22 mouse cellular contexts compared by ENCODE assay signal in genomic region chr9:119298563-119298962, GRCm38 (mm10). TPM values are rescaled to one million over a fixed set of nuclear protein-coding genes. Genes with fewer than 3 reads are reported as not detected.
DNase-seq lines count a peak whose midpoint lies in the region; ATAC-seq and TF ChIP-seq lines count a peak whose summit lies in the region.
"Had no signal": no experiment of that assay in that cellular context is flagged by ENCODE, and none has a peak within 500 bp of the region (broad histone marks: within the 10 kb centered on the region; RNA-seq: fewer than 3 reads in every experiment).

No protein-coding gene starts in this region.

- peak overlapping the region; percentile 79 for H3K27ac ChIP-seq in gastrocnemius, adult 2 months
- no peak overlapping the region for H3K27ac ChIP-seq in midbrain, embryonic 11.5 days (ENCODE audit: low read depth, low read length)
- H3K27ac ChIP-seq in midbrain, embryonic 10.5 days (replicated peaks): no peak overlapping the region
- H3K27ac ChIP-seq: embryonic facial prominence, embryonic 15.5 days; forebrain, embryonic 10.5 days; heart, embryonic 13.5 days; hindbrain, embryonic 13.5 days had no signal

- H3K36me3 ChIP-seq in midbrain, embryonic 11.5 days (ENCODE audit: control insufficient read depth, insufficient read depth, low read length): 0 out of 2 replicates have a peak, but pooled peaks cover 3% of the 10 kb centered on the region
- H3K36me3 ChIP-seq in midbrain, embryonic 10.5 days: peaks cover 40% of the 10 kb centered on the region

- no peak overlapping the region for H3K4me3 ChIP-seq in gastrocnemius, adult 2 months
- H3K4me3 ChIP-seq in midbrain, embryonic 11.5 days (ENCODE audit: low read depth, low read length): no peak overlapping the region
- H3K4me3 ChIP-seq in midbrain, embryonic 10.5 days: no peak overlapping the region
- H3K4me3 ChIP-seq: embryonic facial prominence, embryonic 15.5 days; erythroblast, embryonic 14.5 days; forebrain, embryonic 10.5 days; heart, embryonic 13.5 days; hindbrain, embryonic 13.5 days had no signal

- no peak overlapping the region for H3K9ac ChIP-seq in midbrain, embryonic 11.5 days (ENCODE audit: low read length)
- H3K9ac ChIP-seq: embryonic facial prominence, embryonic 15.5 days; heart, embryonic 13.5 days; hindbrain, embryonic 13.5 days had no signal

- intact Hi-C loops in gastrocnemius, adult 2 months (cut with DNase I): no loop called here
- intact Hi-C loops in gastrocnemius, postnatal 14 days (cut with DNase I; ENCODE audit: low total_unique reads): no loop called here

- ATAC-seq in midbrain, embryonic 11.5 days (ENCODE audit: low FRiP score): no peak
- ATAC-seq: CD4-positive, CD25-positive, alpha-beta regulatory T cell, adult 4 months; forebrain, embryonic 14.5 days had no signal

- H3K4me2 ChIP-seq in midbrain, embryonic 11.5 days: no peak overlapping the region
- H3K4me2 ChIP-seq: embryonic facial prominence, embryonic 15.5 days; heart, embryonic 13.5 days; hindbrain, embryonic 13.5 days had no signal

- WGBS in midbrain, embryonic 11.5 days: 96% methylated on average over 3 of the region's 3 CpGs
- 92% methylated on average over 3 of the region's 3 CpGs for WGBS in midbrain, embryonic 10.5 days

- H3K4me1 ChIP-seq in midbrain, embryonic 11.5 days (ENCODE audit: control insufficient read depth, insufficient read depth, low read length): no peaks in the 10 kb centered on the region
- no peaks in the 10 kb centered on the region for H3K4me1 ChIP-seq in midbrain, embryonic 10.5 days
- H3K4me1 ChIP-seq: embryonic facial prominence, embryonic 15.5 days; forebrain, embryonic 10.5 days; heart, embryonic 13.5 days; hindbrain, embryonic 13.5 days had no signal

- DNase-seq in gastrocnemius, adult 2 months: no peak
- no peak for DNase-seq in gastrocnemius, postnatal 14 days
- peak; percentile 43 for DNase-seq in kidney, adult 9 months
- no peak for DNase-seq in kidney, postnatal 4 days
- DNase-seq in midbrain, embryonic 11.5 days (ENCODE audit: low spot score, missing footprints): peak; percentile 35
- no peak for DNase-seq in midbrain, embryonic 10.5 days (ENCODE audit: low spot score)
- DNase-seq in right cerebral cortex, postnatal 4 days: no peak
- DNase-seq: adrenal gland, adult 8-10 months; adrenal gland, postnatal 36 days; B cell, adult 2 months; cerebellum, adult 2 months; cerebellum, postnatal 14 days; embryo, embryonic 11 days; gastrocnemius, postnatal 10 days had no signal

- no peak for TF ChIP-seq CTCF in gastrocnemius, adult 2 months (IDR thresholded peaks at IDR 0.05)

- no peaks in the 10 kb centered on the region for H3K27me3 ChIP-seq in midbrain, embryonic 11.5 days (ENCODE audit: control insufficient read depth, insufficient read depth, low read length)
- no peaks in the 10 kb centered on the region for H3K27me3 ChIP-seq in midbrain, embryonic 10.5 days (ENCODE audit: low read depth, poor library complexity, severe bottlenecking)
- H3K27me3 ChIP-seq: embryonic facial prominence, embryonic 15.5 days; heart, embryonic 13.5 days; hindbrain, embryonic 13.5 days had no signal

- H3K9me3 ChIP-seq in midbrain, embryonic 11.5 days (ENCODE audit: control insufficient read depth, low read length): no peaks in the 10 kb centered on the region
- no peaks in the 10 kb centered on the region for H3K9me3 ChIP-seq in midbrain, embryonic 10.5 days (replicated peaks)
- H3K9me3 ChIP-seq: embryonic facial prominence, embryonic 15.5 days; forebrain, embryonic 10.5 days; G1E; heart, embryonic 13.5 days; hindbrain, embryonic 13.5 days had no signal

RNA-seq across cellular contexts. Expression of gene Oxsr1, which starts 23.7 kb away (rescaled TPM):
- 10 to 100 TPM; 55.9 to 64.1 TPM for total RNA-seq in gastrocnemius, adult 2 months (2021)
- total RNA-seq in gastrocnemius, postnatal 14 days (2021): 10 to 100 TPM; 31.1 to 34.4 TPM
- 15.5 and 16.2 TPM in 2 replicates for polyA plus RNA-seq in midbrain, embryonic 11.5 days (2014; fragmentation: Nextera tagmentation; extraction: Ambion mirVana)
- polyA plus RNA-seq in midbrain, embryonic 10.5 days (2016; fragmentation: Nextera tagmentation; extraction: Ambion mirVana): 14.4 and 15.0 TPM in 2 replicates

RNA-seq across cellular contexts. Expression of gene Acaa1a, which starts 40.9 kb away (rescaled TPM):
- total RNA-seq in gastrocnemius, adult 2 months (2021): 10 to 100 TPM; 31.1 to 42.3 TPM
- 10 to 100 TPM; 41.3 to 44.3 TPM for total RNA-seq in gastrocnemius, postnatal 14 days (2021)
- 52.7 and 61.2 TPM in 2 replicates for polyA plus RNA-seq in midbrain, embryonic 11.5 days (2014; fragmentation: Nextera tagmentation; extraction: Ambion mirVana)
- 75.5 and 82.4 TPM in 2 replicates for polyA plus RNA-seq in midbrain, embryonic 10.5 days (2016; fragmentation: Nextera tagmentation; extraction: Ambion mirVana)

RNA-seq across cellular contexts. Expression of gene Myd88, which starts 42.6 kb away (rescaled TPM):
- 1 to 10 TPM; 4.3 to 5.0 TPM for total RNA-seq in gastrocnemius, adult 2 months (2021)
- total RNA-seq in gastrocnemius, postnatal 14 days (2021): 1 to 10 TPM; 7.0 to 7.5 TPM
- 6.3 and 7.6 TPM in 2 replicates for polyA plus RNA-seq in midbrain, embryonic 11.5 days (2014; fragmentation: Nextera tagmentation; extraction: Ambion mirVana)
- 7.5 and 8.2 TPM in 2 replicates for polyA plus RNA-seq in midbrain, embryonic 10.5 days (2016; fragmentation: Nextera tagmentation; extraction: Ambion mirVana)

RNA-seq across cellular contexts. Expression of gene Xylb, which starts 58.6 kb away (rescaled TPM):
- total RNA-seq in gastrocnemius, adult 2 months (2021): under 1 TPM; 0.13 to 0.14 TPM
- total RNA-seq in gastrocnemius, postnatal 14 days (2021): under 1 TPM; 0.27 to 0.35 TPM
- polyA plus RNA-seq in midbrain, embryonic 11.5 days (2014; fragmentation: Nextera tagmentation; extraction: Ambion mirVana): 5.4 and 6.5 TPM in 2 replicates
- 6.9 and 7.7 TPM in 2 replicates for polyA plus RNA-seq in midbrain, embryonic 10.5 days (2016; fragmentation: Nextera tagmentation; extraction: Ambion mirVana)

Comparison
In these comparisons a context has a peak if more than half of its experiments do, and no peak if none do; other contexts are left out.
1. DNase-seq: peak in kidney, adult 9 months (single experiment) and midbrain, embryonic 11.5 days (single experiment); none in gastrocnemius, adult 2 months (single experiment), gastrocnemius, postnatal 14 days (single experiment), kidney, postnatal 4 days (0 of 2), midbrain, embryonic 10.5 days (single experiment) and right cerebral cortex, postnatal 4 days (single experiment).